Mouse (Mus musculus): Measurements from ENCODE around the gene Serpinb9.
"Not testable (repeated sequence)": the region's sequence is repeated elsewhere in the genome, so short reads cannot be mapped to it uniquely, and the experiment has no call there.

The Serpinb9 gene

DNA sequence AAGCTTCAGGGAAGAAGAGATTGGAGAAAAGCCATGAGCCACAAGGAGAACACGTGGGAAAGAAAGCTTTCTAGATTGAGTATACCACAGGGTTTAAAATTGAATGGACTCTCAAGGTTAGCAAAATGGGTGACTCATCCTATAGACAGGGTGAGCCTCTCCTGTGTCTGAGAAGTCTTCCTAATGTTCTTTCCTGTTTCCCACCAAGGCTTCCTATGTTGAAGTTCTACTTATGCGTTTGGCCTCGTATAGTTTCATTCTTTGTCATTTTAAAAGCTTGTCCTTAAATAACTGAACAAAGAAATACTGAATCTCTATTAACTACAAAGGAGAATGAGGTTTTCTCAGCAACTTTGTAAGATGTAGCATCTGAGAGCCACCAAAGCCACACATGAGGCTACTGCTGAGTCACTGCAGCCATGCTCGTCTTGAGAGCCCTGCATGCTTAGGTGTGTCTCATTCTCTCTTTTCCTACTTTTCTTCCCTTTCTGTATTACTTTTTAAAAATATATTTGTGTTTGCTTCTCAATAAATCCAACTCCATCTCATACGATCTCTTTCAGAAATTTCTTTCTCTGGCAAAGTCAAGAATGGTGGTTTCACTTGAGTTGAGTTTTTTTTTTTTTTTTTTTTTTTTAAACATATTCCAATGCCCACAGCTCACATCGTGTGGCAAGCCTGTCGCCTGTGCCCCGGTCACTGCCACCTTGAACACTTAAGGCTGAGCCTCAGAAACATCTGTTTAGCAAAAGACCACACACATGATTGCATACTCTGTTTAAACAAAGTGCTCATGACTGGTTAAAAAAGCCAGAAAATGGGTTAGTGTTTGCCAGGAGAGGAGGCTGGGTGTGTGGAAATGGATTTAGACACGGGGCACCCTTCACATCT lies 718 bp downstream of the Serpinb9 start:
- no peak for DNase-seq

- DNase-seq: peak; percentile 68
Measured at GRCm38 (mm10) chr13:33004414-33005105, 1.5 kb downstream of the Serpinb9 start.

DNA sequence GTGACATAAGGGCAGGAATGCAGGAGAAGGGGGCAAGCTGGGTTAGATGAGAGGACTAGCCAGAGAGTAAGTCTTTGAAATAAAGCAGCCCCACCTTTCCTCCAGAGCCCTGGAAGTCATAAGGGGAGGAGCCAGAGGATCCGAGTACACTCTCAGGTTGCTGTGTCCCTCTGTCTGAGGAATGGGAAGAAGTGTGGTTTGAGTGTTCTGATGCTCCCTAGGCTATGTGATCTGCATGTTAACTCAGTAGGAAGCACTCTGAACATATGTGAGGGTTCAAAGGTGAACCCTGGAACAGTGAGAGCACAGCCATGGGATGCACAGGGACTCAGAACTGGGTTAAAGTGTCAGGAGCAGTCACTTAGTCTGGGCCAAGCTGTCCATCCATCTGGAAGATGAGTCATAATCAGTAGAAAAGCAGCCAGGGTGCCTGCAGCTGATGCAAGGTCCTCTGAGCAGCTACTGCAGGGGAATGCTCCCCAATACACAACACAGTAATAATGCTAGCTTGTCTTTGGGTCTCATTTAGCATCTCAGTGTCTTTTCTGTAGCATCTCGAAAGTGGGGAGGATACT lies 2.5 kb downstream of the Serpinb9 start:
- DNase-seq: no peak

GRCm38 (mm10) chr13:33006555-33006954 lies 3.5 kb downstream of the Serpinb9 start:
- DNase-seq: no peak

GRCm38 (mm10) chr13:33012395-33012794 lies 9.3 kb downstream of the Serpinb9 start:
- DNase-seq: no peak

- DNase-seq: no peak
Measured at GRCm38 (mm10) chr13:33013271-33013670, 10.2 kb downstream of the Serpinb9 start.

DNA sequence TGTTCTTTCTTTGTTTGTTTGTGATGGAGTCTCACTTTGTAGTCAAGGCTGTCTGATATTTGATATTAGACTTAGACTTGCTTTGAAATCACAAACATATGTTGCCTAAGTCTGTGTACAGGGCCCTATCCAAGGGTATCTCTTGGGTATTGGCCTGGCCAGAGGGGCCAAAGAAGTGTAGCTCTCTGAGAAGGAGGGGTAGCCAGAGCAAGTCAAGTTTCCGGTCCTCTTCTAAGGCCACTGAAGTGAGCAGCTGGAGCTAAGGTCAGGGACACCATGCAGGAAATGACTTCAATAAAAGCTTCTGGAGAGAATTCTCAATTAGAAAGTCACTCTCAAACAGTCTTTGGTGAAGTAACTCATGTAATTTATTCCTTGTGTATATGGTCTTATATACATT lies 19.3 kb downstream of the Serpinb9 start:
- DNase-seq: no peak

GRCm38 (mm10) chr13:33026427-33027057 lies 23.5 kb downstream of the Serpinb9 start:
- no peak for DNase-seq

DNA sequence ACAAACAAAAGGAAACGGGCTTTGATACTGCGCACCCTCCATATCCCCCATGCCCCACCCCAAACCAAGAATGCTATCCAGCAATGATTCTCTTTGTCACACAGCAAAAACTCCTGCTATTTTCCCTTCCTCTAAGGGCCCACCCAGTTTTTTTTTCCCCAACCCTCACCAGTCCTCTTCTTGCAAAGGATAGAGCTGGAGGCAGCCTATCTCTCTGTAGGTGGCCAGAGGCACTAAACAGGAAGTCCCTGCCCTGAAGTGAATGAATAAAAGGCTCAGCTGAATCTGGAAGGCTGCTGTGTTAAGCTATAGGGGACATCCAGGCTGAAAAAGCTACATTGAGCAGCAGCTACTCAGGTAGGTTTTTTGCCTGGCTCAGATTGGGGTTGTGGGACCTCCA lies 24.2 kb downstream of the Serpinb9 start, which contains the start of gene Serpinb9b:
Gene Serpinb9b, plus strand, starts transcription at position 173 of the 400 bp plus-strand sequence.
- DNase-seq: no peak

- no peak for DNase-seq
Measured at GRCm38 (mm10) chr13:33028146-33028545, 25.1 kb downstream of the Serpinb9 start.

GRCm38 (mm10) chr13:33028550-33028949 lies 25.5 kb downstream of the Serpinb9 start:
- no peak for DNase-seq

DNA sequence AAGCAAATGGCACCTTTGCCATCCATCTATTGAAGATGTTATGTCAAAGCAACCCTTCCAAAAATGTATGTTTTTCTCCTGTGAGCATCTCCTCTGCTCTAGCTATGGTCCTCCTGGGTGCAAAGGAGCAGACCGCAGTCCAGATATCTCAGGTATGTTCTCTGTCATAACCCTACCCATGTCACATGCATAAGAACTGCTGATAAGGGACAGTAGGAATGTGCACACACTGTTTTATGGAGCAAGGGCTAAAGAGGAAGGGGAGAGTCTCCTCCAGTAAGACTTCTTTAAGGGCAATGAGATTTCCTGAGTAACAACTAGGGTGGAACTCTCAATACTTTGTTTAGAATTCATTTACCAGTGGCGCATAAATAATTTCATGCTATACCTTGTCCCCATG lies 26.4 kb downstream of the Serpinb9 start:
- not testable (repeated sequence) for DNase-seq

DNA sequence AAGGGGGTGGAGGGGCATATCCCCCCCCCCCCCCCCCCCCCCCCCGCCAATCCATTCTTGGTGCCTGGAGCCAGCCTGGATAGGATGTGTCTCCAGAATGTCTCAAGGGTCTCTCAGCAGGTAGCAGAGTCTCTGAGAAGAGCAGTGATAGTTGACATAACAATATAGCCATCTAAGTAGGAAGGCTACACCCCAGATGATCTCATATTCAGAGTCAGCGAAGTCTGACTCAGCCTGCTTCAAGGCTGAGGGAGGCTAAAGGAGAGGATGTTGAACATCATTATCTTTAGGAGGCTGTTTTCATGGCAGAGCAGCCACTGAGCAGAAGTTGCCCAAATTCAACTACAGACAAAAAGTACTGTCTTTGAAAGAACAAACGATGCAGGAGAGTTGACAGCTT lies 27.2 kb downstream of the Serpinb9 start:
- no peak for DNase-seq

DNA sequence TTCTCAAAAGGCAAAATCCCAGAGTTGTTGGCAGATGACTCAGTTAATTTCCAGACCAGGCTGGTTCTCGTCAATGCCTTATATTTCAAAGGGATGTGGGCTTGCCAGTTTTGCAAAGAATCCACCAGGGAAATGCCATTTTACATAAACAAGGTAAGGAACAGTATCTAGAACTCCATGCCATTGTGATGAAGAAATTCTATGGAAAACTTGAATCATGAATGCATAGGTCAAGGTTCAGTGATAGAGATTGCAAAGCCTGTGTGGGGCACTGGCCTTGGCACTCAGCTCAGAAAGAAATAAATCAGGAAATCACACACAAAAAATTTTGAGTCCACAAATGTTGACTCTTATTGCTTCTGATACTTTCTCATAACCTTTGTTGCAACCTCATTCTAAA lies 32.5 kb downstream of the Serpinb9 start:
- no peak for DNase-seq

GRCm38 (mm10) chr13:33043542-33043941 lies 40.5 kb downstream of the Serpinb9 start:
- DNase-seq: no peak

- no peak for DNase-seq
Measured at GRCm38 (mm10) chr13:33047234-33047633, 44.2 kb downstream of the Serpinb9 start.

DNA sequence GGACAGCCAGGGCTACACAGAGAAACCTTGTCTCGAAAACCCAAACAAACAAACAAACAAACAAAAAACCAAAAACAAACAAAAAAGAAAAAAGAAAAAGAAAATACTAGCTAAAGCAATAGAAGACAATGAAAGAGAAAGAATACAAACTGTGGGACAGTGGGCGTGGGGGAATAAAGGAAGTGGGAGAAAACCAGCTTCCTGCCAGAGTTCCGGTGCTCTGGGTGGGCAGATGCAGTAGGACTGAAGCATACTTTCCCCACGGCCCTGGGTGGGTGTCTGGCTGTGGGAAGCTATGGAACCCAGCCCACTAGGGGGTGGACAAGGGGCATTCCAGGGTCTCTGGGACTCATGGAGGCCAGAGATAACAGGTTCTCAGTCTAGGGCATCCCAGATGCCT lies 45.1 kb downstream of the Serpinb9 start:
- DNase-seq: no peak

DNA sequence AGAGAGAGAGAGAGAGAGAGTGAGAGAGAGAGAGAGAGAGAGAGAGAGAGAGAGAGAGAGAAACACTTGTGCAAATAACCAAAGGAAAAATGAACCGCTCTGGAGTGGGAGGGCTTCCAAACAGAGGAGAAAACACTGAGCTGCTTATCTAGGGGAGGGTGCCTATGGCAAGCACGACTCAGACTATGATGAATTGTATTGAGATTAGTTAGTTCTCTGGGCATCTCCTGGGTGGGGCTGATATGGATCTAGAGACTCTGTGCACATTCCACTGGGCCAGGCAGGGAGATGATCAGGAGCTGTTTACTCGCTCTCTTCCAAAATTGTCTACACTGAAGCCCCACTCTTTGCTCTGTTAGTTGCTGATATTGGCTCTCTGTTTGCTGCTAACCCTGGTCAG lies 48.6 kb downstream of the Serpinb9 start:
- no peak for DNase-seq

- no peak for DNase-seq
Measured at GRCm38 (mm10) chr13:33063048-33063447, 60.0 kb downstream of the Serpinb9 start.
